Mouse (Mus musculus): ENCODE results near the gene Ceacam15.

DNA sequence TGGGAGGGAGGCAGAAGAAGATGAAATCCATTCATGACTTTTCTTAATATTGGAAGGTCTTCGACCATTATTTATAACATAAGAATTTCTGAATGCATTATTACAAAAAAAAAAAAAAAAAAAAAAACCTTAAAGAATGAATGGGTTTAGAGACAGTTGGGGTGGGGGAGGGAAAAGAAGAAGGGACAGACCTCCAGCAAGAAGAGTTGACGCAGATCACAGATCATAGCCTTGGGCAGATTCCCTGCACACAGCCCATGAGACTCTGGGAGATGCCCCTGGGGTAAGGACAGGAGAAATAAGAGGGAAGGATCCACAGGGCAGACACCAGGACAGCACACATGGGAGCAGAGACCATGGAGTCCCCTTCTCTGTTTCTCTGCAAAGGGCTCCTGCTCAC, 46.1 kb upstream of the Ceacam15 start, which contains the start of gene Ceacam9:
- TF ChIP-seq POLR2A (IDR thresholded peaks at IDR 0.05; ENCODE audit: borderline replicate concordance, insufficient read depth, low read length) (no peak), CTCF (IDR thresholded peaks at IDR 0.05; ENCODE audit: borderline replicate concordance, insufficient read depth, low read depth, low read length) (no peak)

Measured in cerebellum, adult 2 months (tissue).